Mouse (Mus musculus): ENCODE results near the gene Fam187a. TPM values are rescaled to one million over a fixed set of nuclear protein-coding genes. Genes with fewer than 3 reads are reported as not detected.

Fam187a gene
- polyA plus RNA-seq (2017; shearing (Covaris generic)) = not detected

DNA sequence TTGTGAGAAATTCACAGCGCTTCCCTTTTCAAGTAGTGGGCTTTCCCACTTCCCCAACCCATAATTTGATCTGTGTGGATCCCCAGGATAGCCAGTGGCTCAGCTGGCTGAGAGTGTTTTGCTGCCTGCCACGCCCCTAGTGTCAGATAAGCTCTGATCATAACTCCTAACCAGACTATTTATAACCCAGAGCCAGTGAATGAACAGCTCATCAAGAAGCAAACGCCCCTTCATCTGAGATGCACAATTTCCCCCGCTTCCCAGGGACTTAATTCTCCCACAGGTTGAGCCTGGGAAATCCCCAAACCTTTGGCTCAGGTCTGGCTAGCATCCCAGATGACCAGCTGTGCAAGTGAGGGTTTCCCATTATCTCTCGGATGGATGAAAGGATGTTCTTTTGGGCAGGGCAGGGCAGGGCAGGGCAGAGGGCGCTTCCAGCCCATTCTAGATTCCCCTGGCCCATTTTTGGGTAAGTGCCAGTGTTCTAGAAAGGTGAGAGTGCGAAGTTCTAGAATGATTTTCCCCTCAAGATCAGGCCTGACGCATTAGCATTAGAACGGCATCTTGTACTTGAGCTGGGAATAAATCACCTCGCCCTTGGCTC is at the start of gene Fam187a:
Fam187a (plus strand) TSS at position 554 of the 604 bp plus-strand sequence.

DNA sequence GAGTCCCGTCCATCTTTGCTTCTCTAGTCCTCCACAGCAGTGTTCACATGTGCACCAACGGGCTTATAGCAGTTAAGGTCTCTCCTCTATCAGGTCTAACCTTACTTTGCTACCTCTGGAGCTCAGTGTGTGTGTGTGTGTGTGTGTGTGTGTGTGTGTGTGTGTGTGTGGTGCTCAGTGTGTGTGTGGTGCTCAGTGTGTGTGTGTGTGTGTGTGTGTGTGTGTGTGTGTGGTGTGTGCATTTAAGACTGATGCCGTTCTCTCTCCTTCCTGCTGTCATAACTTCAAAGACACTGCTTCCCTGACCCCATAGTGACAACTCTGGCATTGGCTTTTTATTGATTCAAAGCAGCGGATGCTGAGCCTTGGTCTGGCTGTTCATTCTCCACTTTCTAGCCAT is 49.4 kb upstream of the Fam187a start, which contains the start of gene Higd1b:
Higd1b (plus strand) TSS at position 301 of the 400 bp plus-strand sequence.

DNA sequence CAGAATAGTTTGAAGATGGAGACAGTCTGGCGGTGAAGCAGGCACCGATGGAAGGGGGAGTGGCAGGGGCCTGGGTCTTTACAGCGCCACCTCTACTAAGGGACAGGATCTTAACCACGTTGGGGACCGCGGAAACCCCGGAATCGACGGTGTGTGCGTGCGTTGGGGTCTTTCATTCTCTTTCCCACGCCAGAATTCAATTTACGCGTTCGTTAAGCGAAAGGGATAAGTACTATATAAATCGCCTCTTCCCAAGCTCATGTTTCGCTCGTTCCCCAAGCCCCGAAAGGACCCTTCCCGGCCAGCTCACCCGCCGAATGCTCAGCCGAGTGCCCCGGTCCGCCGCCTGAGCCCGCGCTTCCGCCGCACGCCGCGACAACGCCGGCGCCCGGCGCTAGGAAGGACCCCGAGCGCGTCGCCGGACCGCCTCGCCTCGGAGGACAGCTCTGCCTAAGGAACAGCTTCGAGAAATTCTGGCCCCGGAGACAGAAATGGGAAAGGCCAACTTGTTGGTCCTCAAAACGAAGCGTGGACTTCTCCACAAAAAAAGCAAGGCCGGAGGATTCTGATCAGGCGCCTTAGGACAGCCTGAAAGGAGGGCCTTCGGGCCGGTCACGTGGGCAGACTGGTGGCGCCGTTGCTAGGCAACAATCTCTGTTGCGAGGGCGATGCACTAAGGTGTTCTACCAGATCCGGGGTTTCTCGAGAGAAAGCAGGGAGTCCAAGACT is 4.2 kb upstream of the Fam187a start, which contains the start of the genes Eftud2 and Ccdc103:
Eftud2 (minus strand) TSS at position 401 of the 729 bp plus-strand sequence.
Ccdc103 (plus strand) TSS at position 620 of the 729 bp plus-strand sequence.

DNA sequence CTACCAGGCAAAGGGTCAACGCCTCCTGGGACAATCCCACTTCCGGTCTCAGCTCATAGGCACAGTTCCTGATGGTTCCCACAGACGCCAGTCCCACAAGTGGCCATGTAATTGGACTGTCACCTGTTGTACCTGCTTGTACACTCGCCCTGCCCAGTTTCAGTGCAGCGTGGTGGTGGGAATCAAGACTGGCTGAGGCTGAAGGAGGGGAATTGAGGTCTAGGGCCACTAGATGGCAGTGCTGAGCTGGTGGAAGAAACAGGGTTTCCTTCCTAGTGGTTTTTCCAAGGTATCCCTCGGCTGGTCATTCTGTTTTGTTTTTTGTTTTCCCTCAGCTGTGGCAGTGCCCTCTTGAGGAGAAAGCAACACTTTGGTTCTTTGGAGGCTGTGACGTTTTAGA is 15.8 kb downstream of the Fam187a start, which contains the start of gene Gfap:
Gfap (minus strand) TSS at position 150 of the 400 bp plus-strand sequence.

DNA sequence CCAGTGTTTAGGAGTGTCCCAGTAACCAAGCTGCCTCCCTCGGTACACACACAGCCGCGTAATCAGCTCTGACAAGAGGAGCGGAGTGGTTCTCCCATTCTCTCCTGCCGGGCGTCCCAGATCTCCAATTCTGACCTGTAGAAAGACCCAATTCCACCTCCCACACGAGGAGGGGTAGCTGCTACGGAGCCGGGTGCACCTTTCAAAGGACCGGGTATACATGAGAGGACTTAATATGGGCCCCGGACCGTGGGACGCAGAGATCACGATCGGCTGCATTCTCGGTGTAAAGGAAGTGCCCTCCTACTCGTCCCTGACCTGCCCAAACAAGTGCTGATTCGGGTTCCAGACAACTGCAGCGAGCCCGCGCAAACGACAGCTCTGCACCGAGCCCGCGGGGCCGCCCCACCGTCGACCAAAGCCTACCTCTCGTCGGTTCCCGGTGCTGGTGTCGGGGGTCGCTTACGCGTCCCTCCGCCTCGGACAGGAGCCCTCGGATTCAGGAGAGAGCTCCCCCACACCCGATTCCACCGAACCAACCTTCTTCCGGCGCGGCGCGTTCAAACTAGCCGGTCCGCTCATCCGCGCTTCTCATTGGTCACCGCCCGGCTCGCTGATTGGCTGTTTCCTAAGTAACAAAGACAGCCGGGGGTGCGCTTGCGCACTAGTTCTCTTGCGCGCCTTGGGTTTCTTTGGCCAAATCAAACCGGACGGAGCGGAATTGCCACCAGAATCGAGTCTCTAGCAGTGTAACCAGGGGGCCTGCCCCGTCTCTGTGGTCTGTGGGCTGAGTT is 39.8 kb downstream of the Fam187a start, which contains the start of gene Kif18b:
Kif18b (minus strand) TSS at position 568 of the 794 bp plus-strand sequence.

Other genes starting within 250 kb of the Fam187a start
- gene Meioc, start 221.5 kb upstream of the Fam187a start, polyA plus RNA-seq (2017; shearing (Covaris generic)) = not detected
- gene Ccdc43, start 187.4 kb upstream of the Fam187a start, polyA plus RNA-seq (2017; shearing (Covaris generic)) = 31.9 TPM
- gene Adam11, start 123.7 kb upstream of the Fam187a start, polyA plus RNA-seq (2017; shearing (Covaris generic)) = not detected
- gene Gjc1, start 65.5 kb upstream of the Fam187a start, polyA plus RNA-seq (2017; shearing (Covaris generic)) = 0.16 TPM
- gene Higd1b, start 49.3 kb upstream of the Fam187a start, polyA plus RNA-seq (2017; shearing (Covaris generic)) = not detected
- gene Eftud2, start 4.2 kb upstream of the Fam187a start, polyA plus RNA-seq (2017; shearing (Covaris generic)) = 111 TPM
- gene Ccdc103, start 4.0 kb upstream of the Fam187a start, polyA plus RNA-seq (2017; shearing (Covaris generic)) = not detected
- gene Gfap, start 15.7 kb downstream of the Fam187a start, polyA plus RNA-seq (2017; shearing (Covaris generic)) = not detected
- 0.84 TPM for gene Kif18b, start 40.0 kb downstream of the Fam187a start, polyA plus RNA-seq (2017; shearing (Covaris generic))
- not detected for gene C1ql1, start 61.5 kb downstream of the Fam187a start, polyA plus RNA-seq (2017; shearing (Covaris generic))
- 66.1 TPM for gene Nmt1, start 143.0 kb downstream of the Fam187a start, polyA plus RNA-seq (2017; shearing (Covaris generic))
- gene Dcakd, start 143.2 kb downstream of the Fam187a start, polyA plus RNA-seq (2017; shearing (Covaris generic)) = 8.9 TPM
- gene Plcd3, start 216.5 kb downstream of the Fam187a start, polyA plus RNA-seq (2017; shearing (Covaris generic)) = 0.99 TPM
- gene Acbd4, start 216.5 kb downstream of the Fam187a start, polyA plus RNA-seq (2017; shearing (Covaris generic)) = 39.0 TPM
- gene Hexim1, start 231.1 kb downstream of the Fam187a start, polyA plus RNA-seq (2017; shearing (Covaris generic)) = 10.8 TPM
- 3.0 TPM for gene Hexim2, start 247.3 kb downstream of the Fam187a start, polyA plus RNA-seq (2017; shearing (Covaris generic))

All from effector memory CD4-positive, alpha-beta T cell, adult 5 months (primary cell).